Mouse (Mus musculus): ENCODE results near the gene Thra. TPM values are rescaled to one million over a fixed set of nuclear protein-coding genes. Genes with fewer than 3 reads are reported as not detected.

The Thra gene
- total and polyA plus RNA-seq, 3 experiments, result 20.1 to 68.0 (median 33.1) TPM

DNA sequence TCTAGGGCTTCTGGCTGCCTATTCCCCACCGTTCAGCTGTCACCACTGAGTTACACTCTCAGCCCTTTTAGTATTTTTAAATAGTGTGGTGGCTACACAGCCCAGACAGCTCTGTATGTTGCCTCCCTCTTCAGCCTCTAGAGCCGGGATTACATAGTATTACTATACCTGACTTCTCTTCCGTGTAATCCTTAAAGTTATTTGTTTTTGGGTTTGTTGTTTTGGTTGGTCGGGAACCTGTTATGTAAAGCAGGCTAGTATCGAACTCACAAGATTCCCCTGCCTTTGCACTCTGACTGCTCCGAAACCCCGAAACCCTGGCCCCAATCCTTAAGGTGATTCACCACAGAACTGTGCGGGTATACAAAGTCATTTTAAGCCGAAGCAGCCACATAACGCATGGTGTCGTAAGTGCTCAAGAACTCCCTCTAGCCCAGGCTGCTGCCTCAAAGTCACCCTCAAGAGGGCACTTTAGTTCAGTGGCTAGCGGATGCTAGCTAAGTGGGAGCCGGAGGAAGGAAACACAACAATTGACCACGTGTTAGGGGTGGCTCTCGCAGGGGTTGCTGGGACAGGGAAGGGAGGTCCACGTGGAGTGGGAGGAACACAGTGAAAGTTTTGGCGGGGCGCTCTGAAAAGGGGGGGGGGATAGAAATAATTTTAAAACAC, 48.2 kb downstream of the Thra start:
- DNase-seq (ENCODE audit: low spot score) (peak; percentile 83), ATAC-seq (ENCODE audit: extremely low read depth, insufficient number of reproducible peaks, low FRiP score, poor library complexity, severe bottlenecking) (peak; percentile 87)
- H3K4me1 ChIP-seq (ENCODE audit: insufficient read depth, low read depth, low read length), result peaks cover 82% of the 10 kb centered on the region
- peak overlapping the region; percentile 73 for H3K4me3 ChIP-seq (ENCODE audit: low read depth, low read length)
- no peaks in the 10 kb centered on the region for H3K9me3 ChIP-seq (replicated peaks)
- peaks cover 9% of the 10 kb centered on the region for H3K36me3 ChIP-seq (replicated peaks)
- no peaks in the 10 kb centered on the region for H3K27me3 ChIP-seq (ENCODE audit: insufficient read depth, low read length)
- TF ChIP-seq CTCF (IDR thresholded peaks at IDR 0.05; ENCODE audit: low read depth, low read length), result 0 out of 2 replicates have a peak, but pooled peaks have one; percentile 32
- no peak for TF ChIP-seq TAL1 (conservative IDR thresholded peaks at IDR 0.05; ENCODE audit: low read depth, low read length)
- TF ChIP-seq GATA2 (IDR thresholded peaks at IDR 0.05; ENCODE audit: borderline replicate concordance, low read depth, low read length), result no peak
- TF ChIP-seq POLR2AphosphoS5 (IDR thresholded peaks at IDR 0.05; ENCODE audit: insufficient replicate concordance, low read depth, low read length), result no peak

DNA sequence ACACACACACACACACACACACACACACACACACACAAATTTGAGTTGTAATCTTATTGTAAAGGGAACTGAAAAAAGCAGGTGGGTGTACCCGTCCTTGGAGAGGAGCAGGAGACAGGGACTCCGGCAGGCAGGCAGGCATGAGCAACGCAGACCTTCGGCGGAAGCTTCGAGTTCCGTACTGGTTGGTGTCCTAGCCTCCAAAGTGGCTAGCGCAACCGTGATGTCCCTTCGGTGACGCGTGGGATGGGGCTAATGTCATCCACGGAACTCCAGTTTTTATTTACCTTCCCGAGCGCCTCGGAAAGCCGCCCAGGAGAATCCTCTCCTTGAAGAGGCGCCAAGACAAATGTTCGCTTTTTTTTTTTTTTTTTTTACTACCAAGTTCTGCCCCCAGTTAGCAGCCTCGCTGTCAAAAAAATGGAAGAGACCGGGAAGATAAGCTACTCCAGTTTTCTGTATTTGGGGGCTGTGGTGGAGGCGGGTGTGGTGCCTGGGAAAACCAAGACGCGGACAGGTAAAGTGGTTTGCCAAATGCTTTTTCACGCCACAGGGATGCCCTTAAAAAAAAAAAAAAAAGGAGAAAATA, 48.9 kb downstream of the Thra start:
- no peaks in the 10 kb centered on the region for H3K9me3 ChIP-seq (replicated peaks)
- ATAC-seq (ENCODE audit: extremely low read depth, insufficient number of reproducible peaks, low FRiP score, poor library complexity, severe bottlenecking) (no peak), DNase-seq (ENCODE audit: low spot score) (no peak)
- peaks cover 82% of the 10 kb centered on the region for H3K4me1 ChIP-seq (ENCODE audit: insufficient read depth, low read depth, low read length)
- peak overlapping the region; percentile 73 for H3K4me3 ChIP-seq (ENCODE audit: low read depth, low read length)
- no peaks in the 10 kb centered on the region for H3K27me3 ChIP-seq (ENCODE audit: insufficient read depth, low read length)
- TF ChIP-seq TAL1 (conservative IDR thresholded peaks at IDR 0.05; ENCODE audit: low read depth, low read length) (no peak), POLR2AphosphoS5 (IDR thresholded peaks at IDR 0.05; ENCODE audit: insufficient replicate concordance, low read depth, low read length) (no peak), GATA2 (IDR thresholded peaks at IDR 0.05; ENCODE audit: borderline replicate concordance, low read depth, low read length) (no peak), CTCF (IDR thresholded peaks at IDR 0.05; ENCODE audit: low read depth, low read length) (no peak), GATA1 (IDR thresholded peaks at IDR 0.05; ENCODE audit: borderline replicate concordance, low read length) (no peak)
- H3K36me3 ChIP-seq (replicated peaks), result peaks cover 9% of the 10 kb centered on the region

DNA sequence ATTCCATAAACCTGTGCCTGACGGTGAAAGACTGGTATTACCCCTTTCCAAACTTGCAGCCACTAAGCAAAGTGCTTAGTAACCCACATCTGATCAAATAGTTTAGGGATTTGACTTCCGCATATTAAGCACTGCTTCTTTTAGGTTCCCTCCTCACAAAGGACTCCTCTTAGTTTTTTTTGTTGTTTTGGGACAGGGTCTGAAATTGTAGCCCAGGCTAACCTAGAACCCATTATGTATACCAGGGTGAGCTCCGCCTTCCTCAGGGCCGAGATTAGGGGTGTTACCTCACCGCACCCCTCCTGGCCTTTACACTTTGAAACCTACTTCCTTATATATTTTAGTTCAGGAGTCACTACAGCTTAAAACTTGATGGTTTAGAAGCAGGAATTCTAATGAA, 49.4 kb downstream of the Thra start:
- Histone ChIP-seq H3K27me3 (ENCODE audit: insufficient read depth, low read length) (no peaks in the 10 kb centered on the region), H3K4me3 (ENCODE audit: low read depth, low read length) (peak overlapping the region; percentile 73; the same call in 1 of the 2 replicates), H3K4me1 (ENCODE audit: insufficient read depth, low read depth, low read length) (peaks cover 85% of the 10 kb centered on the region), H3K9me3 (replicated peaks) (no peaks in the 10 kb centered on the region), H3K36me3 (replicated peaks) (peaks cover 9% of the 10 kb centered on the region)
- DNase-seq (ENCODE audit: low spot score), result no peak
- ATAC-seq (ENCODE audit: extremely low read depth, insufficient number of reproducible peaks, low FRiP score, poor library complexity, severe bottlenecking), result no peak
- TF ChIP-seq POLR2AphosphoS5 (IDR thresholded peaks at IDR 0.05; ENCODE audit: insufficient replicate concordance, low read depth, low read length) (no peak), CTCF (IDR thresholded peaks at IDR 0.05; ENCODE audit: low read depth, low read length) (no peak), GATA2 (IDR thresholded peaks at IDR 0.05; ENCODE audit: borderline replicate concordance, low read depth, low read length) (no peak), TAL1 (conservative IDR thresholded peaks at IDR 0.05; ENCODE audit: low read depth, low read length) (no peak)

DNA sequence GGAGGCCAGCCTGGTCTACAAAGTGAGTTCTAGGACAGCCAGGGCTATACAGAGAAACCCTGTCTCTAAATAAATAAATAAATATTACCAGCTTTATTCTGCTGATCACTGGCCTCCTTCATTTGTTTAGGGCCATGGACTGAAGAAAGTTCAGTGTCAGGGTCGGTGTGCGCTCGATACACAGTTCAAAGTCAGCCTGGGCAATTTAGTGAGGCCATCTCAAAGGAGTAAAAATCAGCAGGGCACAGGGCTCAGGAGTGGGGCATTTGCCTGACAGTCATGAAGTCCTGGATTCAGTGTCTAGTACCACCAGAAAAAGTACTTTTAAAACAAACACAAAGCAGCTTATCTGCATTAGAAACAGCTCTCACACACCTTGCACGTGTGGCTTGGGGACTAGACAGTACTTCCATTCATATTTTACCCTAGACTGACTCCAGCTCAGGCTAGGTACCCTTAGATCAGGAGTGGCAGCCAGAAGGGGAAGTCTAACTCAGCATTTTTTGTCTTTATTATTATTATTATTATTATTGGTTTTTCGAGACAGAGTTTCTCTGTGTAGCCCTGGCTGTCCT, 50.3 kb downstream of the Thra start:
- DNase-seq (ENCODE audit: low spot score) (no peak), ATAC-seq (ENCODE audit: extremely low read depth, insufficient number of reproducible peaks, low FRiP score, poor library complexity, severe bottlenecking) (no peak)
- H3K27me3 ChIP-seq (ENCODE audit: insufficient read depth, low read length), result no peaks in the 10 kb centered on the region
- H3K9me3 ChIP-seq (replicated peaks), result no peaks in the 10 kb centered on the region
- peaks cover 77% of the 10 kb centered on the region for H3K4me1 ChIP-seq (ENCODE audit: insufficient read depth, low read depth, low read length)
- no peak overlapping the region for H3K4me3 ChIP-seq (ENCODE audit: low read depth, low read length)
- H3K36me3 ChIP-seq (replicated peaks), result peaks cover 9% of the 10 kb centered on the region
- TF ChIP-seq POLR2AphosphoS5 (IDR thresholded peaks at IDR 0.05; ENCODE audit: insufficient replicate concordance, low read depth, low read length), result no peak
- TF ChIP-seq GATA1 (IDR thresholded peaks at IDR 0.05; ENCODE audit: borderline replicate concordance, low read length), result no peak
- TF ChIP-seq TAL1 (conservative IDR thresholded peaks at IDR 0.05; ENCODE audit: low read depth, low read length), result no peak
- TF ChIP-seq CTCF (IDR thresholded peaks at IDR 0.05; ENCODE audit: low read depth, low read length), result no peak
- no peak for TF ChIP-seq GATA2 (IDR thresholded peaks at IDR 0.05; ENCODE audit: borderline replicate concordance, low read depth, low read length)

DNA sequence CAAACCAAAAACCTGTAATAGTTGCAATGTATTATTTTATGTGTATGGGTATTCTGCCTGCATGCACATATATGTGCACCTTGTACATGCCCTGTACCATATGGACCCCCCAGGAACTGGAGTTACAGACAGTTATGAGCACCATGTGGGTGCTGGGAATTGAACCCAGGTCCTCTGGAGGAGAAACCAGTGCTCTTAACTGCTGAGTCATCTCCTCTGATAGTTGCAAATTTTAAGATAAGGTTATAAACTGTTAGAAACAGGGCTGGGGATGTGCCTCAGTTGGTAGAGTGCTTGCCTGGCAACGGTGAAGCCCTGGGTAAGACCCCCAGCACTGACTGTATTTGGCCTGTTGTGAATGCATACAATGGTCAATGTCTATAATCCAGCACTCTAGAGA, 51.0 kb downstream of the Thra start:
- Histone ChIP-seq H3K4me1 (ENCODE audit: insufficient read depth, low read depth, low read length) (peaks cover 73% of the 10 kb centered on the region), H3K4me3 (ENCODE audit: low read depth, low read length) (no peak overlapping the region), H3K9me3 (replicated peaks) (no peaks in the 10 kb centered on the region), H3K36me3 (replicated peaks) (peaks cover 9% of the 10 kb centered on the region), H3K27me3 (ENCODE audit: insufficient read depth, low read length) (no peaks in the 10 kb centered on the region)
- DNase-seq (ENCODE audit: low spot score) (no peak), ATAC-seq (ENCODE audit: extremely low read depth, insufficient number of reproducible peaks, low FRiP score, poor library complexity, severe bottlenecking) (no peak)
- no peak for TF ChIP-seq POLR2AphosphoS5 (IDR thresholded peaks at IDR 0.05; ENCODE audit: insufficient replicate concordance, low read depth, low read length)
- TF ChIP-seq GATA1 (IDR thresholded peaks at IDR 0.05; ENCODE audit: borderline replicate concordance, low read length), result no peak
- TF ChIP-seq GATA2 (IDR thresholded peaks at IDR 0.05; ENCODE audit: borderline replicate concordance, low read depth, low read length), result no peak
- TF ChIP-seq TAL1 (conservative IDR thresholded peaks at IDR 0.05; ENCODE audit: low read depth, low read length), result no peak
- no peak for TF ChIP-seq CTCF (IDR thresholded peaks at IDR 0.05; ENCODE audit: low read depth, low read length)

DNA sequence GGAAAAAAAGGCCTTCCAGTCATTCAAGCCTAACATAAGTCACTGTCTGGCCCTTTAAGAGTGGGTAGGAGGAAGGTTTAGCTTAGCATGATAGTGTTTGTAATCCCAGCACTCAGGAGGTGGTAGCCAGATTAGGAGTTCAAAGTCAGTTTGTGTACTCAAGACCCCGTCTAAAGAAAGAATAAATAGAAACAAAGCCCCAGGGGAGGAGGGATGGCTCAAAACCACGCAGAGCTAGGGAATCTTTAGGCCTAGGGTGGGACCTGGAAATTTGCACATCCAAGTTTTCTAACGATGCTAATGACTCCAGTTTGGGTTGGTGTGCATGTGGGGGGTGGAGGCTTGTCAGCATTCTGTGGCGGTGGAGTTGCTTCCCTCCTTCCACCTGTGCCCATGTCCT, 51.6 kb downstream of the Thra start:
- DNase-seq (ENCODE audit: low spot score) (no peak), ATAC-seq (ENCODE audit: extremely low read depth, insufficient number of reproducible peaks, low FRiP score, poor library complexity, severe bottlenecking) (no peak)
- Histone ChIP-seq H3K9me3 (replicated peaks) (no peaks in the 10 kb centered on the region), H3K4me1 (ENCODE audit: insufficient read depth, low read depth, low read length) (peaks cover 73% of the 10 kb centered on the region), H3K27me3 (ENCODE audit: insufficient read depth, low read length) (no peaks in the 10 kb centered on the region), H3K4me3 (ENCODE audit: low read depth, low read length) (no peak overlapping the region), H3K36me3 (replicated peaks) (peaks cover 9% of the 10 kb centered on the region)
- TF ChIP-seq POLR2AphosphoS5 (IDR thresholded peaks at IDR 0.05; ENCODE audit: insufficient replicate concordance, low read depth, low read length) (no peak), GATA1 (IDR thresholded peaks at IDR 0.05; ENCODE audit: borderline replicate concordance, low read length) (no peak), GATA2 (IDR thresholded peaks at IDR 0.05; ENCODE audit: borderline replicate concordance, low read depth, low read length) (no peak), CTCF (IDR thresholded peaks at IDR 0.05; ENCODE audit: low read depth, low read length) (no peak), TAL1 (conservative IDR thresholded peaks at IDR 0.05; ENCODE audit: low read depth, low read length) (no peak)

All from G1E (cell line).